17 mouse cellular contexts compared by ENCODE assay signal in genomic region chr1:63126206-63126605, GRCm38 (mm10).
"Had no signal": no experiment of that assay in that cellular context is flagged by ENCODE, and none has a peak within 500 bp of the region (broad histone marks: within the 10 kb centered on the region; RNA-seq: fewer than 3 reads in every experiment).

No protein-coding gene starts in this region.

- H3K9me3 ChIP-seq: kidney, embryonic 15.5 days; limb, embryonic 13.5 days; liver, embryonic 15.5 days; neural tube, embryonic 13.5 days; stomach, embryonic 15.5 days had no signal

- H3K27me3 ChIP-seq: kidney, embryonic 15.5 days; limb, embryonic 13.5 days; liver, embryonic 15.5 days; midbrain, embryonic 12.5 days; neural tube, embryonic 13.5 days; stomach, embryonic 15.5 days had no signal

- H3K27ac ChIP-seq: kidney, embryonic 15.5 days; limb, embryonic 13.5 days; midbrain, embryonic 12.5 days; neural tube, embryonic 13.5 days; stomach, embryonic 15.5 days had no signal

- H3K9ac ChIP-seq: kidney, embryonic 15.5 days; limb, embryonic 13.5 days; liver, embryonic 15.5 days; lung, embryonic 14.5 days; midbrain, embryonic 12.5 days; neural tube, embryonic 13.5 days; stomach, embryonic 15.5 days had no signal

- H3K4me3 ChIP-seq: kidney, embryonic 15.5 days; limb, embryonic 13.5 days; liver, embryonic 15.5 days; midbrain, embryonic 12.5 days; neural tube, embryonic 13.5 days; stomach, embryonic 15.5 days had no signal

- DNase-seq: kidney, adult 2 months; kidney, postnatal 14 days; left cerebral cortex, postnatal 4 days; lung, embryonic 14.5 days; lung, postnatal 10 days; lung, postnatal 4 days; retina, postnatal 1 day; right cerebral cortex, postnatal 14 days; spleen, adult 18-20 months; thymus, postnatal 36 days had no signal

- ATAC-seq: midbrain, embryonic 16.5 days had no signal
